Mouse (Mus musculus) midbrain, embryonic 10.5 days (tissue): ENCODE data around the gene Zswim4. TPM values are rescaled to one million over a fixed set of nuclear protein-coding genes. Genes with fewer than 3 reads are reported as not detected.
"Not testable (repeated sequence)": the region's sequence is repeated elsewhere in the genome, so short reads cannot be mapped to it uniquely, and the experiment has no call there.

Experiments used
- DNase-seq: peaks from one replicate; pipeline ENCODE4 v3.0.0-alpha.2; 2017; ENCODE audit warnings: low spot score
- H3K27ac ChIP-seq: fragments of 300-500 bp; sonication (generic); replicated peaks from 2 replicates; pipeline ENCODE4 v1.5.1; 2016; ENCODE audit warnings: mild to moderate bottlenecking
- H3K27me3 ChIP-seq: fragments of 300-500 bp; sonication (generic); 2 replicates; pipeline ENCODE4 v1.6.1; 2016; ENCODE audit warnings: low read depth, mild to moderate bottlenecking; ENCODE audit not compliant: poor library complexity, severe bottlenecking
- H3K36me3 ChIP-seq: fragments of 300-500 bp; sonication (generic); 2 replicates; pipeline ENCODE4 v1.6.1; 2016; ENCODE audit warnings: mild to moderate bottlenecking, moderate library complexity
- H3K4me1 ChIP-seq: fragments of 300-500 bp; sonication (generic); 2 replicates; pipeline ENCODE4 v1.6.1; 2016
- H3K4me3 ChIP-seq: fragments of 300-500 bp; sonication (generic); 2 replicates; pipeline ENCODE4 v1.5.1; 2016; ENCODE audit warnings: mild to moderate bottlenecking, moderate library complexity
- H3K9me3 ChIP-seq: fragments of 300-500 bp; sonication (generic); replicated peaks from 2 replicates; pipeline ENCODE4 v1.6.1; 2016; ENCODE audit warnings: mild to moderate bottlenecking
- WGBS: fragments of 180-500 bp; shearing (Covaris S2); methylation state at CpG from one replicate; pipeline ENCODE4 v1.1.7; 2016; 5-methylcytosine and 5-hydroxymethylcytosine counted together
- polyA plus RNA-seq: library from polyadenylated mRNA; unstranded; fragments of >200 nt; fragmentation: Nextera tagmentation; extraction: Ambion mirVana; gene quantifications from 2 replicates; pipeline ENCODE4 v1.2.1, GENCODE M21; 2016

Zswim4 gene
- 30.4 and 39.5 TPM in 2 replicates for polyA plus RNA-seq

GRCm38 (mm10) chr8:84236998-84237473 is at the start of gene Zswim4:
Gene Zswim4 (minus strand): TSS chr8:84237055.
- Histone ChIP-seq H3K4me3 (peak within 1 kb of the TSS; percentile 94), H3K4me1 (peaks cover 34% of the 10 kb centered on the region), H3K9me3 (no peaks in the 10 kb centered on the region), H3K27ac (peak within 1 kb of the TSS; percentile 97), H3K27me3 (no peaks in the 10 kb centered on the region), H3K36me3 (peaks cover 29% of the 10 kb centered on the region)
- under 1% methylated on average over 35 of the region's 35 CpGs for WGBS
- DNase-seq: peak; percentile 98

- 54% methylated on average over 5 of the region's 5 CpGs for WGBS
- H3K4me3 ChIP-seq, H3K27ac ChIP-seq, H3K9me3 ChIP-seq, H3K27me3 ChIP-seq, H3K4me1 ChIP-seq, H3K36me3 ChIP-seq: not testable (repeated sequence)
- peak; percentile 30 for DNase-seq
Measured at GRCm38 (mm10) chr8:84285665-84286064, 48.8 kb upstream of the Zswim4 start.

GRCm38 (mm10) chr8:84284608-84285063 is 47.8 kb upstream of the Zswim4 start:
- Histone ChIP-seq H3K36me3 (no peaks in the 10 kb centered on the region), H3K27me3 (no peaks in the 10 kb centered on the region), H3K27ac (no peak overlapping the region), H3K4me1 (no peaks in the 10 kb centered on the region), H3K4me3 (no peak overlapping the region), H3K9me3 (no peaks in the 10 kb centered on the region)
- 48% methylated on average over 9 of the region's 9 CpGs for WGBS
- peak; percentile 17 for DNase-seq

GRCm38 (mm10) chr8:84280777-84281176 is 43.9 kb upstream of the Zswim4 start:
- Histone ChIP-seq H3K27me3 (no peaks in the 10 kb centered on the region), H3K36me3 (no peaks in the 10 kb centered on the region), H3K27ac (no peak overlapping the region), H3K4me1 (peaks cover 10% of the 10 kb centered on the region), H3K4me3 (no peak overlapping the region), H3K9me3 (no peaks in the 10 kb centered on the region)
- DNase-seq: no peak
- 85% methylated on average over 10 of the region's 10 CpGs for WGBS

- Histone ChIP-seq H3K36me3 (no peaks in the 10 kb centered on the region), H3K27me3 (no peaks in the 10 kb centered on the region), H3K4me1 (peaks cover 10% of the 10 kb centered on the region), H3K9me3 (no peaks in the 10 kb centered on the region), H3K27ac (0 out of 2 replicates have a peak overlapping the region, but pooled peaks have one; percentile 7), H3K4me3 (no peak overlapping the region)
- 78% methylated on average over 1 of the region's 1 CpGs for WGBS
- no peak for DNase-seq
Measured at GRCm38 (mm10) chr8:84276447-84276846, 39.6 kb upstream of the Zswim4 start.

- H3K9me3 ChIP-seq: no peaks in the 10 kb centered on the region
- 85% methylated on average over 3 of the region's 3 CpGs for WGBS
- H3K27me3 ChIP-seq: no peaks in the 10 kb centered on the region
- H3K27ac ChIP-seq: no peak overlapping the region
- H3K4me3 ChIP-seq: no peak overlapping the region
- DNase-seq: no peak
- H3K4me1 ChIP-seq: peaks cover 22% of the 10 kb centered on the region
- H3K36me3 ChIP-seq: no peaks in the 10 kb centered on the region
Measured at GRCm38 (mm10) chr8:84273968-84274367, 37.1 kb upstream of the Zswim4 start.

- no peak for DNase-seq
- H3K27me3 ChIP-seq: no peaks in the 10 kb centered on the region
- WGBS: 97% methylated on average over 4 of the region's 4 CpGs
Measured at GRCm38 (mm10) chr8:84272302-84272701, 35.4 kb upstream of the Zswim4 start.

GRCm38 (mm10) chr8:84269950-84270773 is 33.3 kb upstream of the Zswim4 start, which contains the start of gene Ccdc130:
Gene Ccdc130 (minus strand): TSS chr8:84270380.
- WGBS: under 1% methylated on average over 44 of the region's 44 CpGs
- H3K4me1 ChIP-seq: peaks cover 16% of the 10 kb centered on the region
- H3K27me3 ChIP-seq: no peaks in the 10 kb centered on the region
- peak within 1 kb of the TSS; percentile 84 for H3K27ac ChIP-seq
- no peaks in the 10 kb centered on the region for H3K9me3 ChIP-seq
- peaks cover 24% of the 10 kb centered on the region for H3K36me3 ChIP-seq
- peak within 1 kb of the TSS; percentile 79 for H3K4me3 ChIP-seq
- DNase-seq: peak; percentile 100

More at GRCm38 (mm10) chr8:84272302-84272701, 35.4 kb upstream of the Zswim4 start:
- H3K36me3 ChIP-seq: 0 out of 2 replicates have a peak, but pooled peaks cover 4% of the 10 kb centered on the region
- no peak overlapping the region for H3K4me3 ChIP-seq
- no peaks in the 10 kb centered on the region for H3K9me3 ChIP-seq
- peaks cover 22% of the 10 kb centered on the region for H3K4me1 ChIP-seq
- no peak overlapping the region for H3K27ac ChIP-seq

GRCm38 (mm10) chr8:84261098-84261497 is 24.2 kb upstream of the Zswim4 start:
- Histone ChIP-seq H3K27ac (no peak overlapping the region), H3K4me3 (no peak overlapping the region), H3K27me3 (no peaks in the 10 kb centered on the region), H3K4me1 (peaks cover 20% of the 10 kb centered on the region), H3K9me3 (no peaks in the 10 kb centered on the region), H3K36me3 (peaks cover 83% of the 10 kb centered on the region)
- WGBS: 93% methylated on average over 4 of the region's 4 CpGs
- no peak for DNase-seq

GRCm38 (mm10) chr8:84256822-84257610 is 20.2 kb upstream of the Zswim4 start, which contains the start of gene Mri1:
Gene Mri1 (minus strand): TSS chr8:84257326.
- H3K4me1 ChIP-seq: peaks cover 31% of the 10 kb centered on the region
- peak within 1 kb of the TSS; percentile 90 for H3K27ac ChIP-seq
- H3K9me3 ChIP-seq: no peaks in the 10 kb centered on the region
- peak; percentile 93 for DNase-seq
- H3K36me3 ChIP-seq: peaks cover 82% of the 10 kb centered on the region
- WGBS: under 1% methylated on average over 64 of the region's 64 CpGs
- H3K4me3 ChIP-seq: peak within 1 kb of the TSS; percentile 67
- H3K27me3 ChIP-seq: no peaks in the 10 kb centered on the region

GRCm38 (mm10) chr8:84256458-84256821 is 19.6 kb upstream of the Zswim4 start:
- no peak for DNase-seq

GRCm38 (mm10) chr8:84255858-84256257 is 19.0 kb upstream of the Zswim4 start:
- Histone ChIP-seq H3K27me3 (no peaks in the 10 kb centered on the region), H3K4me1 (peaks cover 31% of the 10 kb centered on the region), H3K27ac (peak overlapping the region; percentile 90; the same call in 1 of the 2 replicates), H3K9me3 (no peaks in the 10 kb centered on the region), H3K36me3 (peaks cover 82% of the 10 kb centered on the region), H3K4me3 (peak overlapping the region; percentile 67)
- DNase-seq: no peak
- WGBS: 87% methylated on average over 3 of the region's 3 CpGs

More at GRCm38 (mm10) chr8:84256458-84256821, 19.6 kb upstream of the Zswim4 start:
- H3K27me3 ChIP-seq: no peaks in the 10 kb centered on the region
- no peaks in the 10 kb centered on the region for H3K9me3 ChIP-seq
- peak overlapping the region; percentile 90 for H3K27ac ChIP-seq
- peak overlapping the region; percentile 67 for H3K4me3 ChIP-seq
- peaks cover 31% of the 10 kb centered on the region for H3K4me1 ChIP-seq
- WGBS: 14% methylated on average over 6 of the region's 6 CpGs
- H3K36me3 ChIP-seq: peaks cover 82% of the 10 kb centered on the region
